Mouse (Mus musculus) heart, embryonic 15.5 days (tissue): ENCODE data around the gene Limd1. TPM values are rescaled to one million over a fixed set of nuclear protein-coding genes. Genes with fewer than 3 reads are reported as not detected.

Experiments used
- ATAC-seq: fragments of 200-750 bp; cut with Nextera tagmentation; replicated peaks from 2 replicates; pipeline ENCODE4 v1.8.0; 2017; ENCODE audit warnings: low read depth, moderate TSS enrichment; ENCODE audit not compliant: insufficient number of reproducible peaks, insufficient read depth, low FRiP score
- H3K27ac ChIP-seq: fragments of 300-500 bp; sonication (generic); 2 replicates; pipeline ENCODE4 v1.5.1; 2015; ENCODE audit warnings: mild to moderate bottlenecking, inconsistent platforms
- H3K27me3 ChIP-seq: fragments of 300-500 bp; sonication (generic); 2 replicates; pipeline ENCODE4 v1.6.1; 2015; ENCODE audit warnings: inconsistent platforms
- H3K36me3 ChIP-seq: fragments of 300-500 bp; sonication (generic); 2 replicates; pipeline ENCODE4 v1.6.1; 2015; ENCODE audit warnings: mild to moderate bottlenecking, inconsistent platforms
- H3K4me1 ChIP-seq: fragments of 300-500 bp; sonication (generic); replicated peaks from 2 replicates; pipeline ENCODE4 v1.6.1; 2015; ENCODE audit warnings: inconsistent platforms
- H3K4me2 ChIP-seq: fragments of 300-500 bp; sonication (generic); 2 replicates; pipeline ENCODE4 v1.6.1; 2015; ENCODE audit warnings: inconsistent platforms, mild to moderate bottlenecking, moderate library complexity
- H3K4me3 ChIP-seq: fragments of 300-500 bp; sonication (generic); 2 replicates; pipeline ENCODE4 v1.5.1; 2015; ENCODE audit warnings: mild to moderate bottlenecking, inconsistent platforms
- H3K9ac ChIP-seq: fragments of 300-500 bp; sonication (generic); 2 replicates; pipeline ENCODE4 v1.6.1; 2015; ENCODE audit warnings: mild to moderate bottlenecking, inconsistent platforms
- H3K9me3 ChIP-seq: fragments of 300-500 bp; sonication (generic); replicated peaks from 2 replicates; pipeline ENCODE4 v1.6.1; 2016; ENCODE audit warnings: inconsistent platforms
- WGBS: fragments of 180-500 bp; shearing (Covaris S2); methylation state at CpG from one replicate; pipeline ENCODE4 v1.1.7; 2015; ENCODE audit warnings: mixed read lengths; 5-methylcytosine and 5-hydroxymethylcytosine counted together
- polyA plus RNA-seq: library from polyadenylated mRNA; unstranded; fragments of >200 nt; fragmentation: Nextera tagmentation; extraction: Ambion mirVana; gene quantifications from 2 replicates; pipeline ENCODE4 v1.2.1, GENCODE M21; 2015

Limd1 gene
- polyA plus RNA-seq, 1 experiment from 2014 or later: 50.3 TPM

- H3K4me1 ChIP-seq: peaks cover 12% of the 10 kb centered on the region
- no peak overlapping the region for H3K4me3 ChIP-seq
- H3K4me2 ChIP-seq: no peak overlapping the region
- H3K36me3 ChIP-seq: peaks cover 44% of the 10 kb centered on the region
- no peak overlapping the region for H3K9ac ChIP-seq
- peak overlapping the region; percentile 6; the same call in 1 of the 2 replicates for H3K27ac ChIP-seq
- WGBS: 76% methylated on average over 13 of the region's 13 CpGs
- H3K9me3 ChIP-seq: no peaks in the 10 kb centered on the region
- ATAC-seq: peak; percentile 12; the same call in 1 of the 2 replicates
- H3K27me3 ChIP-seq: no peaks in the 10 kb centered on the region
Observed at GRCm38 (mm10) chr9:123518969-123519894, 40.7 kb downstream of the Limd1 start.

- Histone ChIP-seq H3K27me3 (no peaks in the 10 kb centered on the region), H3K4me1 (peaks cover 15% of the 10 kb centered on the region; the same call in 1 of the 2 replicates), H3K27ac (no peak overlapping the region), H3K36me3 (peaks cover 44% of the 10 kb centered on the region), H3K4me3 (no peak overlapping the region), H3K4me2 (no peak overlapping the region), H3K9ac (no peak overlapping the region), H3K9me3 (no peaks in the 10 kb centered on the region)
- WGBS: 58% methylated on average over 3 of the region's 3 CpGs
- ATAC-seq: no peak
Observed at GRCm38 (mm10) chr9:123520735-123521134, 42.2 kb downstream of the Limd1 start.

- H3K4me2 ChIP-seq: no peak overlapping the region
- H3K4me1 ChIP-seq: peaks cover 22% of the 10 kb centered on the region
- peaks cover 20% of the 10 kb centered on the region for H3K36me3 ChIP-seq
- WGBS: 26% methylated on average over 3 of the region's 3 CpGs
- no peak overlapping the region for H3K9ac ChIP-seq
- no peaks in the 10 kb centered on the region for H3K9me3 ChIP-seq
- H3K27me3 ChIP-seq: no peaks in the 10 kb centered on the region
- no peak overlapping the region for H3K27ac ChIP-seq
- H3K4me3 ChIP-seq: no peak overlapping the region
- no peak for ATAC-seq
Observed at GRCm38 (mm10) chr9:123523676-123524075, 45.2 kb downstream of the Limd1 start.

- H3K36me3 ChIP-seq: peaks cover 8% of the 10 kb centered on the region
- H3K9ac ChIP-seq: no peak overlapping the region
- WGBS: 3% methylated on average over 1 of the region's 1 CpGs
- no peaks in the 10 kb centered on the region for H3K9me3 ChIP-seq
- peaks cover 18% of the 10 kb centered on the region for H3K4me1 ChIP-seq
- no peak overlapping the region for H3K4me3 ChIP-seq
- no peak for ATAC-seq
- no peak overlapping the region for H3K4me2 ChIP-seq
- H3K27me3 ChIP-seq: no peaks in the 10 kb centered on the region
- no peak overlapping the region for H3K27ac ChIP-seq
Observed at GRCm38 (mm10) chr9:123525095-123525494, 46.6 kb downstream of the Limd1 start.

GRCm38 (mm10) chr9:123526502-123526901 lies 48.0 kb downstream of the Limd1 start:
- no peak for ATAC-seq
- H3K4me3 ChIP-seq: no peak overlapping the region
- H3K27ac ChIP-seq: no peak overlapping the region
- H3K4me2 ChIP-seq: no peak overlapping the region
- peaks cover 4% of the 10 kb centered on the region for H3K36me3 ChIP-seq
- no peaks in the 10 kb centered on the region for H3K27me3 ChIP-seq
- H3K9ac ChIP-seq: no peak overlapping the region
- H3K4me1 ChIP-seq: peaks cover 23% of the 10 kb centered on the region
- H3K9me3 ChIP-seq: no peaks in the 10 kb centered on the region
- 47% methylated on average over 5 of the region's 5 CpGs for WGBS

- Histone ChIP-seq H3K9ac (peak overlapping the region; percentile 56), H3K4me1 (peaks cover 31% of the 10 kb centered on the region), H3K4me3 (peak overlapping the region; percentile 98), H3K27ac (peak overlapping the region; percentile 92), H3K36me3 (no peaks in the 10 kb centered on the region), H3K9me3 (no peaks in the 10 kb centered on the region), H3K4me2 (peak overlapping the region; percentile 63), H3K27me3 (no peaks in the 10 kb centered on the region)
- ATAC-seq: no peak
- 32% methylated on average over 6 of the region's 6 CpGs for WGBS
Observed at GRCm38 (mm10) chr9:123528087-123528925, 49.8 kb downstream of the Limd1 start.

GRCm38 (mm10) chr9:123528926-123529295 lies 50.4 kb downstream of the Limd1 start:
- Histone ChIP-seq H3K36me3 (no peaks in the 10 kb centered on the region), H3K4me1 (peaks cover 31% of the 10 kb centered on the region), H3K27ac (peak overlapping the region; percentile 92), H3K4me2 (peak overlapping the region; percentile 63), H3K27me3 (no peaks in the 10 kb centered on the region), H3K9ac (peak overlapping the region; percentile 56), H3K4me3 (peak overlapping the region; percentile 98), H3K9me3 (no peaks in the 10 kb centered on the region)
- WGBS: under 1% methylated on average over 17 of the region's 17 CpGs
- ATAC-seq: peak; percentile 19; the same call in 1 of the 2 replicates

- Histone ChIP-seq H3K4me2 (peak within 1 kb of the TSS; percentile 63), H3K9me3 (no peaks in the 10 kb centered on the region), H3K27me3 (no peaks in the 10 kb centered on the region), H3K36me3 (no peaks in the 10 kb centered on the region), H3K4me1 (peaks cover 31% of the 10 kb centered on the region), H3K27ac (peak within 1 kb of the TSS; percentile 95), H3K9ac (peak within 1 kb of the TSS; percentile 99), H3K4me3 (peak within 1 kb of the TSS; percentile 98)
- ATAC-seq: peak; percentile 98
- under 1% methylated on average over 79 of the region's 79 CpGs for WGBS
Observed at GRCm38 (mm10) chr9:123529392-123530157, 51.1 kb downstream of the Limd1 start, which contains the start of gene Sacm1l. Sacm1l (plus strand) TSS chr9:123529759.

GRCm38 (mm10) chr9:123530158-123530475 lies 51.6 kb downstream of the Limd1 start:
- Histone ChIP-seq H3K27ac (peak overlapping the region; percentile 95), H3K9me3 (no peaks in the 10 kb centered on the region), H3K9ac (peak overlapping the region; percentile 99), H3K4me2 (peak overlapping the region; percentile 60), H3K4me1 (peaks cover 28% of the 10 kb centered on the region), H3K36me3 (no peaks in the 10 kb centered on the region), H3K4me3 (peak overlapping the region; percentile 98), H3K27me3 (no peaks in the 10 kb centered on the region)
- no peak for ATAC-seq
- WGBS: under 1% methylated on average over 13 of the region's 13 CpGs

- no peaks in the 10 kb centered on the region for H3K27me3 ChIP-seq
Observed at GRCm38 (mm10) chr9:123530566-123531130, 52.1 kb downstream of the Limd1 start.

More at GRCm38 (mm10) chr9:123530566-123531130, 52.1 kb downstream of the Limd1 start:
- Histone ChIP-seq H3K4me2 (peak overlapping the region; percentile 60), H3K36me3 (no peaks in the 10 kb centered on the region), H3K9ac (peak overlapping the region; percentile 99), H3K4me3 (peak overlapping the region; percentile 98), H3K4me1 (peaks cover 28% of the 10 kb centered on the region), H3K9me3 (no peaks in the 10 kb centered on the region), H3K27ac (peak overlapping the region; percentile 95)
- no peak for ATAC-seq
- WGBS: 35% methylated on average over 11 of the region's 11 CpGs
